Mouse (Mus musculus): Measurements from ENCODE around the gene Zfyve28.

The Zfyve28 gene

DNA sequence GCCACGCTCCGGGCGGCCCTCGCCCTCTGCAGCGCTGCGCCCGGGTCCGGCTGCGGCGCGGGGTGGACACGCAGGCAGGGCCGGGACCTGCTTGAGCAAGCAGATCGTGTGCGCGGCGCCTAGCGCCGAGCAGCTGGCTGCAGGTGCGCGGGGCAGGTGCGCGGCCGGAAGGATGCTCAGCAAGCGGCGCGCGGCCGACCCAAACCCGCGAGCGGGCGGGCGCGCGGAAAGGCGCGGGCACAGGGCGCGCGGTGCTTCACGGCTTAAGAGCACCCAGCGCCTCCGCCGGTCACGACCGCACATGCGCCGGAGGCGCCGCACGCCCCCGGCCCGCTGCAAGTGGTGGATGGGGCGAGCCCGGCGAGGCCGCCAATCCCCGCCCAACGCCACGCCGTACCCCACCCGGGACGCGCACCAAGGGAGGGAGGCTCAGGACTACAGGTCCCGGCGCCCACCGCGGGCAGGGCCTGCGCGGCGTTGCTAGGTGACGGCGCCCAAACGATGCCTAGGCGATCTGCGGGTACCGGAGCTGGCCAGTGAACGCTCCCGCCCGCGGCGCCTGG is at the start of gene Zfyve28, which contains the start of gene Cfap99:
Zfyve28 (minus strand) TSS at position 296 of the 563 bp plus-strand sequence.
Cfap99 (plus strand) TSS at position 447 of the 563 bp plus-strand sequence.
- in situ Hi-C loops (cut with MboI; ENCODE audit: low pct_unique_long_range_greater_than_20kb in 1 of 2, low sequenced_read_pairs in 2 of 2, unreplicated experiment in 1 of 2): no loop called here

DNA sequence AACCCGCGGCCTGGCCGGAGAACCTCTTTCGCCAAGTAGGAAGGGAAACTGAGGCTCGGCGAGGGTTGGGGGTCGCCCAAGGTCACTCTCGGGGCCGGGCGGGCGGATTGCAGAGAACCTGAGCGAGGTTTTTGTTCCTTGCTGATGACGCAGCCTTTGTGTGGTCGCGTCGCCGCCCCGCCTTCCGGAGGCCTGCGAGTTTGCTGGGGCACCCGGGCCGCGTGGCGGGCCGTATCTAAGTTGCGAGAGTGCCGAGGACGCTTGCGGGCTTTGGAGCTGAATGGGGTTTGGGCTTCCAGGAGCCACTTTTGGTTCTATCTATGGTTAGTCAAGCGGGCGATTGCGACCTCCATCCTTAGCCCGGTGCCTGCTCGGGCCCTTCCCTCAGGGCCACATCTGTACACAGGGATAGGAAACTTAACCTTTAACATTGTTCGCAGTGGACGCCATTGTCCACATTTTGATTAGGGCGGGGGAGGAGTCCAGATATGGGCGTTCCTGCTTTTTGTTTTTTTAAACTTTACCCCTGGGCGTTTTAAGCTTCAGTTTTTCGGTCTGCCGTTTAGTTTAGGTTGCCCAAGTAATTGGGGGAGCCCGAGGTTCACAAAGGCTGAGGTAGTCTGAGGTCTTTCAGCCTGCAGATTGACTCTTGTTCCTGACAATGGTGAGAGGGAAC is 48.7 kb upstream of the Zfyve28 start:
- in situ Hi-C loops (cut with MboI; ENCODE audit: low pct_unique_long_range_greater_than_20kb in 1 of 2, low sequenced_read_pairs in 2 of 2, unreplicated experiment in 1 of 2): no loop called here

- in situ Hi-C loops (cut with MboI; ENCODE audit: low pct_unique_long_range_greater_than_20kb in 1 of 2, low sequenced_read_pairs in 2 of 2, unreplicated experiment in 1 of 2): no loop called here
These were observed 48.0 kb upstream of the Zfyve28 start, which contains the start of gene Rnf4 for GRCm38 (mm10) chr5:34336097-34336774. Gene Rnf4 (plus strand): TSS chr5:34336289.

DNA sequence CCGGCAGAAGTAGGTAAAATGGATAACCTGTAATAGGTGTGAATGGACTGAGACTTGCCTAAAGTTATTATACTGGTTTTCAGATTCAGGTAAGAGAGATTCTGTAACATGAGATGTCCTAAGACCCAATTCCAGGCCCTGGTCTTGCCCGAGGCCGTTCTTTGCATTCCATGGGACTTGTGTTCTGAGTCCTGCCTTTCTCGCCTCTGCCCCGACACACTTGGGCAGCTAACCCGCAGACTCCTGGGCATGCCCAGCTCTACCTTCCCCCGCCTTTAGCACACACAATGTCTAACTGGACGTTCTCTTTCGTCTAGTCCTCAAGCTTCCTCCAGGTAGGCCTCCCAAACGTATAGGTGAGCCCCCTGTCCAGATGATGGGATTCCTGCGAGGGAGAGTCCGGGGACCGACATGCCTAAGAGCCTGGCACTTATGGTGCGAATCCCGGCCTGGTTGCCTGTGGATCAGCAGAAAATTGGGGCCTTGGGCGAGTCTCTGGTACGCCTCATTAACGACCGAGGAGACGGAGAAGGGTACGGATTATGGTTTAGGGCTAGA is 47.4 kb upstream of the Zfyve28 start:
- in situ Hi-C loops (cut with MboI; ENCODE audit: low pct_unique_long_range_greater_than_20kb in 1 of 2, low sequenced_read_pairs in 2 of 2, unreplicated experiment in 1 of 2): no loop called here

GRCm38 (mm10) chr5:34334081-34334480 is 45.8 kb upstream of the Zfyve28 start:
- in situ Hi-C loops (cut with MboI; ENCODE audit: low pct_unique_long_range_greater_than_20kb in 1 of 2, low sequenced_read_pairs in 2 of 2, unreplicated experiment in 1 of 2): no loop called here

DNA sequence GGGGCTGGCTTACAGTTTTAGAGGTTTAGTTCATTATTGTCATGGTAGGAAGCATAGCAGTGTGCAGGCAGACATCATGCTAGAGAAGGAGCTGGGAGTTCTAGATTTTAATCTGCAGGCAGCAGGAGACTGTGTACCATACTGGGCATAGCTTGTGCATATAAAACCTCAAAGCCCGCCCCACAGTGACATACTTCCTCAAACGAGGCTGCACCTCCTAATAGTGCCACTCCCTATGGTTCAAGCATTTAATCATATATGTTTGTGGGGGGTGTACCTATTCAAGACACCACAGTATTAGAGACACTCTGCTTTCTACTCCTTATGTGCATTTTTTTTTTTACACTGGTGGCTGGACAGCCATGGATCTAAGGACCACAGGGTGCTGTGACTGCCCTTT is 41.9 kb upstream of the Zfyve28 start:
- in situ Hi-C loops (cut with MboI; ENCODE audit: low pct_unique_long_range_greater_than_20kb in 1 of 2, low sequenced_read_pairs in 2 of 2, unreplicated experiment in 1 of 2): no loop called here

GRCm38 (mm10) chr5:34326875-34327576 is 38.8 kb upstream of the Zfyve28 start:
- in situ Hi-C loops (cut with MboI; ENCODE audit: low pct_unique_long_range_greater_than_20kb in 1 of 2, low sequenced_read_pairs in 2 of 2, unreplicated experiment in 1 of 2): no loop called here

DNA sequence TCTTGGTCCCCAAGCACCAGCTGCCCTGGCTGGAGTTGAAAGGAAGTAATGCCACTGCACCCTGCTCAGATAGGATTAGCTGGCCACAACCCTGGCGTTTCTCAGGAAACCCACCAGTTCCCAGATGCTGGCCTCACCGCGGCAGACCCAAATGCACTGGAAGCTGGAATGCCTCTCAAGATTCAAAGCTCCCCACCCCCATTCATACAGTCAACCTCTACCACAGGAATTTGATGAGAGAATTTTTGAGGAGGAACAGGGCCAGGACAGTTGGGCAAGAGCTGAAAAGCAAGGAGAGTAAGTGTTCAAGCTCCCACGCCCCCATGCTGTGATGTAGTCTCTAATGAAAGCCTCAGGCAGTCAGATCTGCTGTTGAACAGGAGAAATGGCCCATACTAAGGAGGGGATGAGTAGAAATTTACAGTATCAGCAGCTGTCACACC is 38.0 kb upstream of the Zfyve28 start:
- in situ Hi-C loops (cut with MboI; ENCODE audit: low pct_unique_long_range_greater_than_20kb in 1 of 2, low sequenced_read_pairs in 2 of 2, unreplicated experiment in 1 of 2): no loop called here

DNA sequence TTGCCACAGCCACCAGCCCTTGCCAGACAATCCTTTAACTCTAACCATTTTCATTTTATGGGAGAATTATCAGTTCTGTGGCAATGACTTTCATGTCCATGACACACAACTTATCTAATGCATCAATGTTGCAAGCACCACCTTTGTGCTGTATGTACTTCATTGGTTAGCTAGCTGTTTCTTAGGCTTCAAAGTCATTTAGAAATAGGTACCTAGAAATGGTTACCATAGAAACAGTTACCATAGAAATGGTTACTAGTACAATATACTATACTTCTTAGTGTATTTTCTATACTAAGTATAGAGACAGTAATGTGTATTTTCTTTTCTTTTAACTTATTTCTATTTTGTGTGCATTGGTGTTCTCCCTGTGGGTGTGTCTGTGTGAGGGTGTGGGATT is 37.0 kb upstream of the Zfyve28 start:
- in situ Hi-C loops (cut with MboI; ENCODE audit: low pct_unique_long_range_greater_than_20kb in 1 of 2, low sequenced_read_pairs in 2 of 2, unreplicated experiment in 1 of 2): no loop called here

DNA sequence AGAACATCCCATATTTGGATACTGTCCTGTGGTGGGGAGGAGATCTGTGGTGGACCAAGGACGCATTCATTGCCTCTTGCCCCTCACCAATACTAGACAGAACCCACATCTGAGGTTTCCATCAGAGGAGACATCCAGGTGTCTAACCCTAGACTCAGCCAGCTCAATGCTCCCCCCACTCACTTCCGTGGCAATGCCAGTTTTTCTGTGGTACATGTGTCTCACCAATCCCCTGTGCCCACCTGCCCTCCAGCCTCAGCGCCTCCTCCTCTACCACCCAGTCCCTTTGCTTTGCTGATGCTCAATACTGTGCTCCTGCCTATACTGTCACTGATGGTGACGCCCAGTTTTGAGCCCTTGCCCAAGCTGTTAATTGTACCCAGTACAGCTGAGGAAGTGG is 33.0 kb upstream of the Zfyve28 start:
- in situ Hi-C loops (cut with MboI; ENCODE audit: low pct_unique_long_range_greater_than_20kb in 1 of 2, low sequenced_read_pairs in 2 of 2, unreplicated experiment in 1 of 2): no loop called here

DNA sequence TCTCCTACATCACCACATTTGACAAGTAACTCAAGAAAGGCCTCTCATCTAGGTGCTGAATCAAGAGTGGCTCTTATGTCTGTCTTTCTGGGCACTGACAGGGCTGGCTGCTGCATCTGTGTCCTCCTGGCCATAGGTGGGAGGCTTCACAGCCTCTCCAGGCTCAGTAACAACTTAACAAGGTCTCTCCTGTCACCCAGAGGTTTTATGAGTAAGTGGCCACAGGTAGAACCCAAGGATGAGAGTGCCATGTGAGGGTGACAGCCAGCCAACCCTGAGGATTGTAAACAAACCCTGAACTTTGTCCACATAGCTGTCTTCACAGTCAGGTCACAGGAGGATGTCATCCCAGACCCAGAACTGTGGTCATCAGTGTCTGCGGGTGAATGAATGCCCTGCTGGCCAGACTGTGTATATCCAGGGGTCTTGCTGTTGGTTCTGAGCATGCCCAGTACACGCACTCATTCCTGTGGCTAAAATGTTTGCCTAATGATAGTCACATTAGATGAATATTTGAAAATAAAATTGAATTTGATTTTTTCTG is 31.3 kb upstream of the Zfyve28 start:
- in situ Hi-C loops (cut with MboI; ENCODE audit: low pct_unique_long_range_greater_than_20kb in 1 of 2, low sequenced_read_pairs in 2 of 2, unreplicated experiment in 1 of 2): no loop called here

- in situ Hi-C loops (cut with MboI; ENCODE audit: low pct_unique_long_range_greater_than_20kb in 1 of 2, low sequenced_read_pairs in 2 of 2, unreplicated experiment in 1 of 2): no loop called here
These were observed 20.8 kb upstream of the Zfyve28 start for GRCm38 (mm10) chr5:34309016-34309415.

DNA sequence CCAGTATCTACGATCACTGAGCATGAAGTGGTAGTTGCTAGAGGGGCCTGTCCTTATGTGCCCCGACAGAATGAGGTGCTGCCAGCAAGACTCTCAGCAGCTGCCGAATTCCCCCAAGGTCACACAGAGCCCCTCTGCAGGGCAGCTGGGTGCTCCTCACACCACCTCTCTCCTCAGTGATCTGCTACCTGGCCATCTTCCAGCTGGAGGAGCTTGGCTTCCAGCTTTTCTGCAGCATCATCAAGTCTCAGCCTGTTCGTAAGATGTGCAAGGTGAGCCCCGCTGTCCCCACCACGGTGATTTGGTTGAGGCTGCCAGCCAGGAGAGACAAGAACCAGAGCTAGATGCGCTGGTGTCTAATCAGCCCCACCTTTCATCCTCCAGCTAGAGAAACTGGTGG is 14.1 kb upstream of the Zfyve28 start:
- in situ Hi-C loops (cut with MboI; ENCODE audit: low pct_unique_long_range_greater_than_20kb in 1 of 2, low sequenced_read_pairs in 2 of 2, unreplicated experiment in 1 of 2): no loop called here

- in situ Hi-C loops (cut with MboI; ENCODE audit: low pct_unique_long_range_greater_than_20kb in 1 of 2, low sequenced_read_pairs in 2 of 2, unreplicated experiment in 1 of 2): no loop called here
These were observed 10.8 kb upstream of the Zfyve28 start for GRCm38 (mm10) chr5:34298937-34299535.

- in situ Hi-C loops (cut with MboI; ENCODE audit: low pct_unique_long_range_greater_than_20kb in 1 of 2, low sequenced_read_pairs in 2 of 2, unreplicated experiment in 1 of 2): no loop called here
These were observed 9.8 kb upstream of the Zfyve28 start for GRCm38 (mm10) chr5:34298061-34298460.

DNA sequence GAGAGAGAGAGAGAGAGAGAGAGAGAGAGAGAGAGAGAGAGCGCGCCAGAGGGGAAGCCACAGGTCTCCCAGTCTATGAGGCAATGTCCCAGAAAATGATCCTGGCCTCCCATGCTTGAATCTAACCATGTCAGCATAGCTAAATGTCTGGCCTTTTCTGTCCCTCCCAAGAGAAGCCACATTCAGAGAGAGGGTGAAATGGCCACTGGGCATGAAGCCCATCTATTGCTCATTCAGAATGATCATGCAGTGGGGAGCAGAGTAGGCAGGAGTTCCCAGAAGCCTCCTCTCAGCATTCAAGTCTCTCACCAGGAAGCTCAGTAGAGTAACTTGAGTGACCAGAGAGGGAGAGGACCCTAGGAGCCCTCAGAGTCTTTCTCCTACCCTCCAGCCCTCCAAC is 6.9 kb upstream of the Zfyve28 start:
- in situ Hi-C loops (cut with MboI; ENCODE audit: low pct_unique_long_range_greater_than_20kb in 1 of 2, low sequenced_read_pairs in 2 of 2, unreplicated experiment in 1 of 2): no loop called here

GRCm38 (mm10) chr5:34294696-34295095 is 6.4 kb upstream of the Zfyve28 start:
- in situ Hi-C loops (cut with MboI; ENCODE audit: low pct_unique_long_range_greater_than_20kb in 1 of 2, low sequenced_read_pairs in 2 of 2, unreplicated experiment in 1 of 2): no loop called here

DNA sequence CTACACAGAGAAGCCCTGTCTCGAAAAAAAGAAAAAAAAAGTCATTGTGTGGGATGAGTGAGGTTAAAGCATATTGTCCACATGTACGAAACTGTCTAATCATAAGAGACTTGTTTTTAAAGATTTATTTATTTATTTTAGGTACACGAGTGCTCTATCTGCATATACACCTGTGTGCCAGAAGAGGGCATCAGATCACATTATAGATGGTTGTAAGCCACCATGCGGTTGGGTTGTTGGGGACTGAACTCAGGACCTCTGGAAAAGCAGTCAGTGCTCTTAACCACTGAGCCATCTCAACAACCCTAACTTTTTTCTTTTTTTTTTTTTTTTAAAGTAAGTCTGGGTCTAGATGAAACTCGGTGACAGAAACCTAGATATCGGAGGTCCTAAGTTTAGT is 5.1 kb upstream of the Zfyve28 start:
- in situ Hi-C loops (cut with MboI; ENCODE audit: low pct_unique_long_range_greater_than_20kb in 1 of 2, low sequenced_read_pairs in 2 of 2, unreplicated experiment in 1 of 2): no loop called here

Measured in mouse embryonic stem cell (cell line).